Mouse (Mus musculus): Measurements from ENCODE around the gene Sox18.

Sox18 gene

GRCm38 (mm10) chr2:181646626-181647472, 24.6 kb downstream of the Sox18 start:
- DNase-seq (ENCODE audit: inconsistent ontology term) = no peak

- no peak for DNase-seq (ENCODE audit: inconsistent ontology term)
Observed at GRCm38 (mm10) chr2:181645666-181646065, 25.8 kb downstream of the Sox18 start.

GRCm38 (mm10) chr2:181644361-181644760, 27.1 kb downstream of the Sox18 start:
- DNase-seq (ENCODE audit: inconsistent ontology term) = peak; percentile 17

DNA sequence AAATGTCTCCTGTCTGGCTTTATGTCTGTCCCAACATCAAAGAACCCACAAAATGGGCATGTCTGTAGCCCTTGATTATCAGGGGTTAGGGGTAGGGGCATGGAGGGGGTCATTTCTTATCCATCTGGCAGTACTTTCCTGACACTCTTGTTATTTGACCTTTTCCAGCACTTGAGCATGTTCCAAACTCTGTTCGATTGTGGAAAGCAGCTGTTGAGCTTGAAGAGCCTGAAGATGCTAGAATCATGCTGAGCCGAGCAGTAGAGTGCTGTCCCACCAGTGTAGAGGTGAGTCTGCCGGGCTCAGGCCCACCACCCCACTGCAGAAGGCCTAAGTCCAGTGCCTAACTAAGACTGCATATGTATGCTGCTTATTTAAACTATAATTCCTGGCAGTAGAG, 35.6 kb downstream of the Sox18 start:
- no peak for DNase-seq (ENCODE audit: inconsistent ontology term)

DNA sequence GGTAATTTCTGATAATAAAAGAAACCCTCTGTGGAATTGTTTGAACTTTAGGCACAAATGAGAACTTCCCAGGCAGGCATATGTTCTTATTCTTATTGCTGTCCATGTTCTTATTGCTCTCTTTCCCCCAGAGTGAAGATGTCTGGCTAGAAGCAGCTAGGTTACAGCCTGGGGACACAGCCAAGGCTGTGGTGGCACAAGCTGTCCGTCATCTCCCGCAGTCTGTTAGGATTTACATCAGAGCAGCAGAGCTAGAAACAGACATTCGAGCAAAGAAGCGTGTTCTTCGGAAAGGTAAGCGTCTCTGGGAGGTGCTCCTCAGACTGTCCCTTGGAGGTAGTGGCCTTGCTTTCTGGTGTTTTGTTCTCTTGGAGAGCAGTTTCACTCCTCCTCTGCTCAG, 38.8 kb downstream of the Sox18 start:
- no peak for DNase-seq (ENCODE audit: inconsistent ontology term)

- DNase-seq (ENCODE audit: inconsistent ontology term) = no peak
Observed at GRCm38 (mm10) chr2:181628471-181628870, 43.0 kb downstream of the Sox18 start.

- no peak for DNase-seq (ENCODE audit: inconsistent ontology term)
Observed at GRCm38 (mm10) chr2:181623401-181623800, 48.0 kb downstream of the Sox18 start.
